Mouse (Mus musculus): ENCODE data around the gene Tspan4.

Gene Tspan4

DNA sequence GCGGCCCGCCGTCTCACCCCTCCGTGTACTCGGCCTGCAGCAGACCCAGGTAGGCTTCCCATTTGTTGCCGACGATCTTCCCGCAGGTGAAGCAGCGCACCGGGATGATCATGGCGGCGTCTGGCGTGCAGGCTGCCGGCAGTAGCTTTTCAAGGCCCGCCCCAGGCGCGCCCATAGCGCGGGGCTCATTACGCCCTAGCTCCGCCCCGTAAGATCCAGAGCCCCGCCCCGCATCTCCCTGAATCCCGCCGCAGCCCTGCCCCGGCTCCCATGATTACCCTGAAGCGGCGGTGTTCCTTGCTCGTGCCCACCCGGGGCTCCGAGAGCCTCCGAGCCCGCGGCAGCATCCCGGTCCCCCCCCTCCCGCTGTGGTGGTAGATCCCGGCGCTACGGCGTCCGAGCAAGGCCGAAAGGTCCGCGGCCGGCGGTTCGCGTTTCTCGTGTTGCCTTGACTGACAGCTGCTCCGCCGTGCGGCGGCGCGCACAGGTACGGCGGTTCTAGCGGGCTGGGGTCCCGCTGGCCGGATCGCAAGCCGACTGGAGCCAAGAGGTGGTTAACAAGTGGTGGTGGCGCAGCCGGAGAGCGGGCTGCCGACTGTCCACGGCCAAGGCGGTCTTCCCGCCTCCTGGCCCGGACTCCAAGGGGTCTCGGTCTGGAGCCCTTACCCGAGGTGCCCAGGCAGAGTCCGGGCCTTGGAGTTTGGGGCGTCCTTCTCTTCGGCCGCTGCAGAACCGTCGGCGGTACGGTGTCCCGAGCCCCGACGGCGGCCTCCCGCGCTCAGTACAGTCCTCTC is at the start of gene Tspan4, which contains the start of gene Polr2l:
Gene Tspan4 (plus strand): TSS at position 230 of the 794 bp plus-strand sequence.
Gene Polr2l (minus strand): TSS at position 122 of the 794 bp plus-strand sequence.
- DNase-seq: peak; percentile 92

DNA sequence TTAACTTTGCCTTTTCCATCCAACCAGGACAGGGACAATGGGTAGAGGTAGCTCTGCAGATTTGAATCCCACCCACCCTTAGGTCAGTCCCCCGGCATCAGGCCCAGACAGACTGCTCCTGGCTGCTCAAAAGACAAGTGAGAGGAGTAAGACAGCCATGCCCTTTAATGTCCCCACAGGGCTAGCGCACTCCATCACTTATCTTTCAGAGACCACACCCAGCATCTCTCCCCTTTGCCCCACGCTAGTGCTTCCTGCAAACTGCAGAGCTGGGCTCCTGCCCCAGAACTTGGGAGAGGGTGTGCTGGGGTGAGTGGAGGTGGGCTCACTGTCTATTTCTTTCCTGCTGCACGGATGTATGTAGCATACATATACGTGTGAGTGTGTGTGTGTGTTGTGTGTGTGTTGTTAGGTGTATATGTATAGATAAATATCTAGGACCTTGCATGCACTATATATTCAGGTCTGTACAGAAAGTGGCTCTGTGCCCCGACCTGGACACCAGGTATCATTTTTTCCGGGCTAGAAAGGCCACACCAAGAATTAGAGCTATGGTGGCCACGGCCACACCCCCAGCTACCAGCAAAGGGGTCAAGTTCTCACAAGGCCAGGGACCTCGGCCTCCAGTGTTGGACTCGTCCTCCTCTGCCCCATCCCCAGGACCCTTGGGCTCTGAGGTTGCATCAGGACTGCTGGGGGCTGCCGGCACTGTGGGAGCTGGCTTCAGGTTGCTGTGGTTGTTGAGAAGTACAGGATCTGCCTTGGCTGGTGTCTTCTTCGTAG is 47.9 kb upstream of the Tspan4 start:
- DNase-seq: no peak

DNA sequence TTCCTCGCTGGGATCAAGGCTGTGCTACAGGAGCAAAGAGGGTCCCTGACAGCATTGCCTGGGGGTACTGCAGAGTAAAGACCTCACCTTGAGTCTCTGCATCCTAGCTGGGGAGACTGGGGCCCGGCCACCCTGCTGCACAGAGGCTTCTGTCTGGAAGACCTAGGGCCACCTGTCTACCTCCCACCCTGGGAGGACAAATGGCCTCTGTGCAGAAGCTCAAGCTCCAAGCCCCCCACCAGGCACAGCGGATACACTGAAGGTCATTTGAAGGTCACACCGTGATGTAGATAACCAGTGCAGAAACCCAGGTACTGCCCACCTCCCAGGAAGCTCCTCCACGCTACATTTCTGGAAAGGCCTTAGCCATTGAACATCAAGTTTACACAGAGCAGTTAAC is 46.3 kb upstream of the Tspan4 start:
- no peak for DNase-seq

- peak; percentile 78 for DNase-seq
Observed at GRCm38 (mm10) chr7:141429310-141429709, 45.7 kb upstream of the Tspan4 start, which contains the start of gene Cend1. Gene Cend1 (minus strand): TSS chr7:141429491.

GRCm38 (mm10) chr7:141429840-141430584 is 45.0 kb upstream of the Tspan4 start:
- DNase-seq: no peak

GRCm38 (mm10) chr7:141430585-141431240 is 44.3 kb upstream of the Tspan4 start:
- DNase-seq: no peak

DNA sequence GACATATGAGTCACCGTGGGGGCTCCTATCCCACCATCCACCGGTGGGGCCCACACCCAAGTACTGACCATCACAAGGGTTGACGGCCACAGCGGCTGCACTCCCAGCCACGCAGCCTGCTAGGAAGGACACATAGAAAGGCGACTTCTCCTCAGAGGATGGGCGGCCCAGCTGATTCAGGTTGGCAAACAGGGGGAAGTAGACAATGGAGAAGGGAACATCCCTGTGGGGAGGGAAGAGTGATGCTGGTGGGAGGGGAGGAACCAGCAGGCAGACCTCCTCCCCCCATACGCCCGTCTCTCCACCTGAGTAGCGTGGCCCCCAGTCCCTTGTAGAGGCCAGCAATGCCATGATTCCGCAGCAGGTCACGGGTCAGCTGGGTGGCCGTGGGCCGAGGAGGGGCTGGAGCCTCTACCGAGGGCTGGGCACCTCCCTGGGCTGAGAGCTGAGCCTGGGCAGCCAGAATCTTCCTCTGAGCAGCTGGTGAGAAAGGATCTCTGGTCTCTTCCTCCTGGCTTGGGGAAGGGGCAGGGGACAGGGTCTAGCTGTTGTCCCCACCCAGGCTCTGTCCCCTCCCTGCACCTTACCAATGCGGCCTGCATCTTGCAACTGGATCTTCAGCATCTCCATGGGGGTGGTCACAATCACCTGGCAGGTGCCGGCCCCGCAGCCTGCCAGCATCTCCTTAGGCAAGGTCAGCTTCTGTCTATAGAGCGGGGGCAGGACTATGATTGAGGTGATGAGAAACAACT is 43.4 kb upstream of the Tspan4 start:
- DNase-seq: no peak

DNA sequence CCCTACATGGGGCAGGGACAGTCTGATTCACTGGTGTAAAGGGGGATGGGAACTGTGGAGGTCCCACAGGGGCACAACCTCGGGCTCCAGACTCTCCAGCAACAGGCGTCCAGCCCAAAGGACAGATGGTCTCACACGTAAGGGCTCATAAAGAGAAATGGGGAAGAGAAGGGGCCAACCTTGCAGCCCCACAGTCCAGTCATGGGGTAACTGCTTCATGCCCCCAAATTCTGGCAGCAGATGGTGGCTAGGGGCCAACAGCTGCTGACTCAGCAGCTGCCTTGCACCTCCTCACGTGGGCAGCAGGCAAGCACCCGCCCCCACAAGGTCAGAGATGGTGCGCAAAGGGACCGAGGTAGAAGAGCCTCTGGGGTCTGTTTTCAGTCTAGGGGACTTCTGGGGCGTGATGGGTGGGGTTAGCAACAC is 42.8 kb upstream of the Tspan4 start:
- DNase-seq: no peak

- DNase-seq: peak; percentile 58
Observed at GRCm38 (mm10) chr7:141432741-141433516, 42.1 kb upstream of the Tspan4 start.

DNA sequence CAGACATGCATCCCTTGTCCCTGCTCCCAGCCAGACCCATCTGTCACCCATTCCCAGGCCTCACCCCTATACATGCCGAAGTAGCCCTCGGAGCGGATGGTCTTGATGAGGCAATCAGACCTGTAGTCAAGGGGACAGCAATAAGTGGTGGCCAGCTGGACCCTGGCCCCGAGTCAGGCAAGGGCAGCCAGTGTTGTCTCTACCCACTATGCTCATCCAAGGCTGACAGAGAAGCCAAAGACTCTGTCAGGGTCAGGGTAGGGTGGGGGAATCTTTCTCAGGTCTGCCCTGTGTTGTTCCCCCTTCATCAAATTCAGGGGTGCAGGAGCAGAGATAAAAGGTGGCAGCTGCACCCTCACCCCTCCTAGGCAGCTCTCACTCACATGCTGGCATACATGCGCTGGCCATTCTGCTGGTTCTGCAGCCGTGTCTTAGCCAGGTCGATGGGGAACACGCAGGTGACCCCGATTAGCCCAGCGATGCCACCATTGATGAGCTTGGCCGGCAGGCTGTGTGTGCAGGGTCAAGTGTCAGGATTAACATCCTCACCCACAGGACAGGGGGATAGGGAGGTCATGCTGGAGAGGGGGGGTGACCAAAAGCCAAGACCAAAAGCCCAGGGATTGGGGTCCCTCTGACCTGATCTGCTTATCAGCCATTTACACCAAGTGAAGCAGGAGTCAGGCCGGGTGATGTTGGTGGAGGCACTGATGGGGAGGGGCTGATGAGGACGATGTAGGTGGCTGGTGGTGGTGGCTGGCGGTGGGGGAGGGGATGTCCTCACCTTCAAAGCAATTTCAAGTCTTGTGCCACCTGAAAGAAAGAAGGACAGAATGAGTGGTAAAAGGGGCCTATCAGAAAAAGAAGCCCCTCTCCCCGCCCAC is 41.3 kb upstream of the Tspan4 start:
- DNase-seq: no peak

DNA sequence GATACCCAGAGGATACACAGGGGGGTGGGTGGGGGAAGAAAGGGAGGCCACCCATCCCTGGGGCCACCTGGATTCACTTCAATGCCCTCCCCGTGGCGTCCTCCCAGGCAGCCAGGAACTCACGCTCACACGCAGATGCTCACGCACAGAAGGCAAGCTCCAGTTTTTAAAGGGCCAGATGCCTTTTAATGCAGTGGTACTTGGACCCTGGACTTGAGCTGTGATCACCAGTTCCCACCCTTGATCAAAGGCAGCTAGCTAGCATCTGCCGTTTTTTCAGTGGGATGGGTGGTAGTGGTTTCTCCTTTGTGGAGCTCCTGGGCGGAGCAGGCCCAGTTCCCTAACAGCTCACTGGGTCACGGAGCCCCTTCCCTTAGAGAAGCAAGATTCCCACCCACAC is 40.6 kb upstream of the Tspan4 start:
- DNase-seq: peak; percentile 77

- peak; percentile 71 for DNase-seq
Observed at GRCm38 (mm10) chr7:141435129-141435855, 39.7 kb upstream of the Tspan4 start.

DNA sequence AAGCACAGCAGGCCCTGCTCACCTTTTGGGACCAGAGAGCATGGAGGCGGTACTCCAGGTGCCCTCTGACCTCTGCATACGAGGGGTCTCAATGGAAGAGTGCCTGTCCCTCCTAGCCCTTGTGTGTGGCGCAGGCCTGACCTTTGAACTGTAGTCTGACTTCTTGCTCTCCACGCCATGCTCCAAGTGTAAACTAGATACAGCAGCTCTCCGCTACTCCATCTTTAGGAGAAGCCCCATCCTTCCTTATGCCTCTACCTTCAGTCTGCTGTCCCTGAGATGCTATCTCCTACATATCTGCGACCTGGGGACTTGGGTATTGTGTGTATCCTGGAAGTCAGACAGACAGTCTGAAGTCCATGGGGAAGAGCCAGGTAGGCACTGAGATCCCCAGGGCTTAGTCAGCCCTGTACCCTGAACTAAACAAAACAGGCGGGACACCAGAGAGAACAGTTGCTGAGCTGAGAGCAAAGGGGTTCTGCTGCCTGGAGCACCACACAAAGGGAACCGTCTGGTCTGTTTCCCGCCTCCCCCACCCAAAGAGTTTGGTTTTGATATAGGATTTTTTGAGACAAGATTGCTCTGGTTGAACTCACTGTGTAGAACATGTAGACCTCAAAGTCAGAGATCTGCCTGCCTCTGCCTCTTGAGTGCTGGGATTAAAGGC is 39.1 kb upstream of the Tspan4 start:
- DNase-seq: no peak

DNA sequence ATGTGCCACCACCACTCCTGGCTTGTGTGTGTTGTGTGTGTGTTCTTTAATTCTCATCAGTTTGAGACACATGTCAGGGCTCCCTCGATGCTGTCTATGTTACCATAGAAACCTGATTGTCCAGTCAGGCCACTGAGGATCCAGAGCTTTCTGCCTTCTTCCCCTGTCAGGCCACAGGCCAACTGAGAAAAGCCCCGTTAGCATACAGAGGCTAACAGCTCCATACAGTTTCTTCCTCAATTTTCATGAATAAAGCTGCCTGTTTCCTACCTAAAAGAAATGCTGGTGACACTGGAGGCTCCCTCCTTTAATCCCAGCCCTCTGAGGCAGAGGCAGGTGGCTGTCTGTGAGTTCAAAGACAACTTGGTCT is 38.5 kb upstream of the Tspan4 start:
- DNase-seq: no peak

DNA sequence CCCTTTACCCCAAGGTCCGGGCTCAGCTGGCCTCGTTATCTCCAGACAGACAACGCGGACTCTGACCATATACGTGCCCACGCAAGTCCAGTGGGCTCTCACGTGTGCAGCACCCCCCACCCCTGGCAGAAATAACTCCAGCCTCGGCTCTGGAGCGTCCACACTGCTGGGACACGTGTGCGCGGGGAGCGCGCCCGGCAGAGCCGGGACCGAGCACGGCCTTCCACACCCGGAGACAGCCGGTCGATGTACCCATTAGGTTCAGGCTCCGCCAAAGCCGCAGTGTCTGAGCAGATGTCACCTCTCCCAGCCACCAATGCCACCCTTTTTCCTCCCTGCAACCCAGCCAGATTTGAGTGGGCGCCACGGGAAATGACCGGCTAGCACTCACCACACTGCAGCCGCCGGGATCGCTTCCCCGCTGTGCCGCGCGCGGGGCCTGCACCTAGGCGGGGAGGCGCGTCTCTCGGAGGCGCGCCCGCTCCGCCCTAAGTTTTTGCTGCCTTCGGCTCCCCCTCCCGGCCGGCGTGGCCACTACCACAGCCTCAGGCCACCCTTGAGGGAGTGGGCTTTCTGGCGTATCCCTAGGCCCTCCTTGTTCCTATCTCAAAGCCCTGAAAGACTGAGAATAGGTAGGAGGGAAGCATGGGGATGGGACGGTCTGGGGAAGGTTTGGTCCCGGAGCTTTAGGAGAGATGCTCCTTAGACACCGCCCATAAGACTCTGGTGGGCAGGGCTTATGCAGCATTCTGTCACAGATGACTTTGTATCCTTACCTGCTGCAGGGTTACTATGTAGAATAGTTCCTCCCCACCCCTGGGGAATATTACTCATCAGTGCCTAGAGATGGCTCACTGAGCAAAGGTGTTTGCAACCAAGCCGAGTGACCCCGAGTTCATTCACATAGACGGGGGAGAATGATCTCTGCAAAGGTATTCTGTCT is 37.6 kb upstream of the Tspan4 start, which contains the start of gene Slc25a22:
Gene Slc25a22 (minus strand): TSS at position 715 of the 943 bp plus-strand sequence.
- DNase-seq: peak; percentile 86

DNA sequence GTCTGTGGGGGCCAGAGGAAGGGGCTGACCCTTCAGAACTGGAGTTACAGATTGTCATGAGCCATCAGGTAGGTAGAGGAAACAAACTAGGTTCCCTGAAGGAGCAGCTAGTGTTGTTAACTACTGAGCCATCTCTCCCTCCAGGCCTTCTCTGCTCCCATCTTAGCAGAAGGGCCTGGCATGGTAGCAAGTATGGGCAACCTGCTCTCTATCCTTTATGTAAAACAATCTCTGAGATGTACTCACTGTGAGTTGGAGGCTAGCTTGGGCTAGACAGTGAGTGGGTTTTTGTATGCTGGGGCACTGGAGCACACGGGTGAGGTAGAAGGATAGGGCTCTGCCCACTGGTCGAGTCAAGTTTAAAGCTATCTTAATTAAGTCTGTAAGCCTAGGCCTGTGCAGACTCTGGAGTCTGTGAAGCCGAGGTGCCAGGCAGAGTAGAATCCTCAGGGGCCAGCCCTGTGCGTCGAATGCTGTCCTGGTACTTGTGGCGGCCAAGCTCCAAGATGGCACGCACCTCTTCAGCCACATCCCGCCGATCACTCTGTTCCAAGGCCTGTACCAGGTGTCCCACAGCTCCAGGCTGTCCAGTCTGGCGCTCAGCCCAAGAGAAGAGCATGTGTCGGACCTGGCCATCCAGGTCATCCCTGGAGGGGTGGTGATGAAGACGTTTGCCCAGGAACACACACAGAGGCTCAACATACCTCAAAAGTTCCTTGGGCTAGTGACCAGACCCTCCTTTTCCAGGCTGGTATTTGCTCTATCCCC is 36.7 kb upstream of the Tspan4 start:
- DNase-seq: no peak
